Mouse (Mus musculus): ENCODE measurements around the gene Atp5d.

- no peak for TF ChIP-seq CTCF (IDR thresholded peaks at IDR 0.05; ENCODE audit: low read depth, low read length)
- no peak for TF ChIP-seq POLR2A (IDR thresholded peaks at IDR 0.05; ENCODE audit: insufficient read depth, low read length)
- no peak for TF ChIP-seq EP300 (IDR thresholded peaks at IDR 0.05; ENCODE audit: insufficient read depth, low read depth, low read length)
Measured at GRCm38 (mm10) chr10:80182547-80182946, 44.1 kb downstream of the Atp5d start.
